Mouse (Mus musculus) colon, adult 2 months (tissue): ENCODE results near the gene Ulbp1. TPM values are rescaled to one million over a fixed set of nuclear protein-coding genes. Genes with fewer than 3 reads are reported as not detected.

Experiments
- polyA plus RNA-seq: library from polyadenylated mRNA; depleted of rRNA; stranded (reverse); fragments of >200 nt; gene quantifications from 2 replicates; pipeline ENCODE4 v1.2.3, GENCODE M21; 2012; rRNA removed

Ulbp1 gene
- 0.60 and 1.2 TPM in 2 replicates for polyA plus RNA-seq

GRCm38 (mm10) chr10:7473197-7473889, at the start of gene Ulbp1:
TSS of gene Ulbp1 (minus strand) at chr10:7473638.

Other genes with a start within 250 kb of the Ulbp1 start
- gene Lrp11, start 116.2 kb upstream of the Ulbp1 start, polyA plus RNA-seq: 9.0 and 10.5 TPM in 2 replicates
- 2.9 and 4.1 TPM in 2 replicates for gene Nup43, start 193.9 kb upstream of the Ulbp1 start, polyA plus RNA-seq
- gene Pcmt1, start 207.5 kb upstream of the Ulbp1 start, polyA plus RNA-seq: 21.0 and 24.1 TPM in 2 replicates
- 8.4 and 9.3 TPM in 2 replicates for gene Lats1, start 207.6 kb upstream of the Ulbp1 start, polyA plus RNA-seq